ENCODE assay signal across 9 mouse cellular contexts in genomic region chr13:46272811-46273452, GRCm38 (mm10). TPM values are rescaled to one million over a fixed set of nuclear protein-coding genes. Genes with fewer than 3 reads are reported as not detected.
A peak's percentile ranks its signal among the peaks of the same experiment; 100 is the strongest.
DNase-seq lines count a peak whose midpoint lies in the region; ATAC-seq and TF ChIP-seq lines count a peak whose summit lies in the region.
"Had no signal": no experiment of that assay in that cellular context is flagged by ENCODE, and none has a peak within 500 bp of the region (broad histone marks: within the 10 kb centered on the region; RNA-seq: fewer than 3 reads in every experiment).

No protein-coding gene starts in this region.

- 0 out of 2 replicates have a peak overlapping the region, but pooled peaks have one; percentile 13 for H3K9ac ChIP-seq in kidney, postnatal 0 days (ENCODE audit: low read depth, low read length)
- no peak overlapping the region for H3K9ac ChIP-seq in heart, embryonic 12.5 days
- H3K9ac ChIP-seq in limb, embryonic 14.5 days (ENCODE audit: low read depth, low read length, severe bottlenecking) = peak overlapping the region; percentile 21; the same call in 1 of the 2 replicates
- H3K9ac ChIP-seq in neural tube, embryonic 15.5 days (replicated peaks) = no peak overlapping the region

- H3K4me2 ChIP-seq in kidney, postnatal 0 days (ENCODE audit: low read length) = peak overlapping the region; percentile 46
- H3K4me2 ChIP-seq in heart, embryonic 12.5 days = peak overlapping the region; percentile 71
- H3K4me2 ChIP-seq in limb, embryonic 14.5 days (replicated peaks; ENCODE audit: low read depth, low read length, severe bottlenecking) = peak overlapping the region; percentile 39
- H3K4me2 ChIP-seq in neural tube, embryonic 15.5 days = peak overlapping the region; percentile 45

- H3K36me3 ChIP-seq in kidney, postnatal 0 days (ENCODE audit: insufficient read depth, low read length) = no peaks in the 10 kb centered on the region
- no peaks in the 10 kb centered on the region for H3K36me3 ChIP-seq in heart, embryonic 12.5 days
- no peaks in the 10 kb centered on the region for H3K36me3 ChIP-seq in limb, embryonic 14.5 days (ENCODE audit: control insufficient read depth, insufficient read depth, low read length)
- no peaks in the 10 kb centered on the region for H3K36me3 ChIP-seq in neural tube, embryonic 15.5 days
- H3K36me3 ChIP-seq in thymus, adult 2 months (ENCODE audit: control insufficient read depth, insufficient read depth, low read length) = no peaks in the 10 kb centered on the region

- no peak for ATAC-seq in kidney, postnatal 0 days (replicated peaks; ENCODE audit: low FRiP score, low read depth)
- ATAC-seq in heart, embryonic 12.5 days (ENCODE audit: insufficient number of reproducible peaks, low FRiP score) = no peak
- peak; percentile 74 for ATAC-seq in limb, embryonic 14.5 days (ENCODE audit: low FRiP score, low read depth)
- ATAC-seq in neural tube, embryonic 15.5 days (ENCODE audit: low FRiP score) = no peak
- ATAC-seq in activated CD4-positive, CD25-positive, alpha-beta regulatory T cell, adult 4 months = no peak

- no peak for DNase-seq in kidney, postnatal 0 days (ENCODE audit: low spot score)
- DNase-seq in kidney, postnatal 36 days = no peak
- DNase-seq in limb, embryonic 14.5 days (ENCODE audit: low spot score) = peak; percentile 39
- DNase-seq in spleen, adult 12 weeks (ENCODE audit: low spot score) = no peak
- DNase-seq in thymus, adult 2 months = no peak
- DNase-seq: cerebellum, postnatal 14 days had no signal

- H3K4me3 ChIP-seq in kidney, postnatal 0 days (replicated peaks; ENCODE audit: low read depth, low read length) = 0 out of 2 replicates have a peak overlapping the region, but pooled peaks have one; percentile 6
- peak overlapping the region; percentile 38 for H3K4me3 ChIP-seq in heart, embryonic 12.5 days
- H3K4me3 ChIP-seq in limb, embryonic 14.5 days (replicated peaks; ENCODE audit: low read length) = 0 out of 2 replicates have a peak overlapping the region, but pooled peaks have one; percentile 14
- H3K4me3 ChIP-seq in neural tube, embryonic 15.5 days (replicated peaks) = no peak overlapping the region; the same call in 1 of the 2 replicates
- no peak overlapping the region for H3K4me3 ChIP-seq in thymus, adult 2 months (ENCODE audit: control insufficient read depth, insufficient read depth, low read length)

- peaks cover 11% of the 10 kb centered on the region; the same call in 1 of the 2 replicates for H3K4me1 ChIP-seq in kidney, postnatal 0 days (replicated peaks; ENCODE audit: insufficient read depth, low read length)
- H3K4me1 ChIP-seq in heart, embryonic 12.5 days (replicated peaks) = peaks cover 24% of the 10 kb centered on the region
- peaks cover 26% of the 10 kb centered on the region for H3K4me1 ChIP-seq in limb, embryonic 14.5 days (ENCODE audit: control insufficient read depth, insufficient read depth, low read length)
- peaks cover 26% of the 10 kb centered on the region for H3K4me1 ChIP-seq in neural tube, embryonic 15.5 days
- no peaks in the 10 kb centered on the region for H3K4me1 ChIP-seq in thymus, adult 2 months (replicated peaks; ENCODE audit: control insufficient read depth, insufficient read depth, low read length)

- no peak for TF ChIP-seq POLR2A in limb, embryonic 14.5 days (IDR thresholded peaks at IDR 0.05; ENCODE audit: borderline replicate concordance, extremely low read depth, insufficient read depth, insufficient read length)
- no peak for TF ChIP-seq POLR2A in thymus, adult 2 months (IDR thresholded peaks at IDR 0.05; ENCODE audit: control insufficient read depth, extremely low read depth, insufficient read depth, low read length, poor library complexity)

- H3K27ac ChIP-seq in kidney, postnatal 0 days = 0 out of 2 replicates have a peak overlapping the region, but pooled peaks have one; percentile 50
- 0 out of 2 replicates have a peak overlapping the region, but pooled peaks have one; percentile 32 for H3K27ac ChIP-seq in heart, embryonic 12.5 days (ENCODE audit: poor library complexity, severe bottlenecking)
- peak overlapping the region; percentile 73 for H3K27ac ChIP-seq in limb, embryonic 14.5 days (replicated peaks; ENCODE audit: low read depth, low read length)
- H3K27ac ChIP-seq in neural tube, embryonic 15.5 days (replicated peaks) = peak overlapping the region; percentile 48; the same call in 1 of the 2 replicates
- no peak overlapping the region for H3K27ac ChIP-seq in thymus, adult 2 months (ENCODE audit: control insufficient read depth, insufficient read depth, low read length)

- 9% methylated on average over 17 of the region's 17 CpGs for WGBS in kidney, postnatal 0 days
- WGBS in heart, embryonic 12.5 days = 6% methylated on average over 17 of the region's 17 CpGs
- 10% methylated on average over 16 of the region's 17 CpGs for WGBS in limb, embryonic 14.5 days
- WGBS in neural tube, embryonic 15.5 days = 22% methylated on average over 17 of the region's 17 CpGs
- 27% methylated on average over 15 of the region's 17 CpGs for WGBS in thymus, adult 2 months

- no peaks in the 10 kb centered on the region for H3K9me3 ChIP-seq in kidney, postnatal 0 days (replicated peaks; ENCODE audit: low read length)
- no peaks in the 10 kb centered on the region for H3K9me3 ChIP-seq in heart, embryonic 12.5 days (replicated peaks)
- no peaks in the 10 kb centered on the region for H3K9me3 ChIP-seq in limb, embryonic 14.5 days (ENCODE audit: control insufficient read depth, low read length)
- no peaks in the 10 kb centered on the region for H3K9me3 ChIP-seq in neural tube, embryonic 15.5 days (replicated peaks)

- no peak for TF ChIP-seq CTCF in kidney, postnatal 0 days (IDR thresholded peaks at IDR 0.05; ENCODE audit: low read depth)
- TF ChIP-seq CTCF in thymus, adult 2 months (IDR thresholded peaks at IDR 0.05; ENCODE audit: borderline replicate concordance, control insufficient read depth, extremely low read depth, insufficient read depth, low read length, poor library complexity) = no peak

- no peaks in the 10 kb centered on the region for H3K27me3 ChIP-seq in kidney, postnatal 0 days (ENCODE audit: insufficient read depth, low read length)
- H3K27me3 ChIP-seq in heart, embryonic 12.5 days (replicated peaks) = no peaks in the 10 kb centered on the region
- H3K27me3 ChIP-seq in limb, embryonic 14.5 days (ENCODE audit: control insufficient read depth, insufficient read depth, low read length) = no peaks in the 10 kb centered on the region
- H3K27me3 ChIP-seq in neural tube, embryonic 15.5 days (replicated peaks) = no peaks in the 10 kb centered on the region
- H3K27me3 ChIP-seq in thymus, adult 2 months (ENCODE audit: control insufficient read depth, insufficient read depth, low read length) = no peaks in the 10 kb centered on the region; the same call in 1 of the 2 replicates

RNA-seq across cellular contexts. Expression of gene Stmnd1, which starts 0.6 kb away (rescaled TPM):
- 0.26 and 0.46 TPM in 2 replicates for polyA plus RNA-seq in kidney, postnatal 0 days (2015; fragmentation: Nextera tagmentation; extraction: Ambion mirVana)
- polyA plus RNA-seq in heart, embryonic 12.5 days (2016; fragmentation: Nextera tagmentation; extraction: Ambion mirVana) = 0.18 and 0.33 TPM in 2 replicates
- polyA plus RNA-seq in limb, embryonic 14.5 days (2012; rRNA removed) = 0.29 and 0.74 TPM in 2 replicates
- polyA plus RNA-seq in limb, embryonic 14.5 days (2014; fragmentation: Nextera tagmentation; extraction: Ambion mirVana) = 1.1 and 1.3 TPM in 2 replicates
- polyA plus RNA-seq in neural tube, embryonic 15.5 days (2015; fragmentation: Nextera tagmentation; extraction: Ambion mirVana) = 0.31 and 0.33 TPM in 2 replicates
- polyA plus RNA-seq in thymus, adult 2 months (2012; rRNA removed) = not detected in 2 replicates
- not detected for polyA plus RNA-seq in activated CD4-positive, CD25-positive, alpha-beta regulatory T cell, adult 4 months (2017; shearing (Covaris generic))

Comparison
In these comparisons a context has a peak if more than half of its experiments do, and no peak if none do; other contexts are left out.
1. H3K4me3 ChIP-seq: peak in kidney, postnatal 0 days (single experiment), heart, embryonic 12.5 days (single experiment) and limb, embryonic 14.5 days (single experiment); none in neural tube, embryonic 15.5 days (single experiment) and thymus, adult 2 months (single experiment).
2. H3K9ac ChIP-seq: peak in kidney, postnatal 0 days (single experiment) and limb, embryonic 14.5 days (single experiment); none in heart, embryonic 12.5 days (single experiment) and neural tube, embryonic 15.5 days (single experiment).
3. Peak in every context shown above with its lines, with median percentiles within 50 percentile points of each other: H3K4me2 ChIP-seq.